Mouse (Mus musculus) limb, embryonic 15.5 days (tissue): Measurements from ENCODE around the gene Tspan10. TPM values are rescaled to one million over a fixed set of nuclear protein-coding genes. Genes with fewer than 3 reads are reported as not detected.
"Not testable (repeated sequence)": the region's sequence is repeated elsewhere in the genome, so short reads cannot be mapped to it uniquely, and the experiment has no call there.

Experiments
- ATAC-seq: fragments of 200-750 bp; cut with Nextera tagmentation; 2 replicates; pipeline ENCODE4 v1.8.0; 2017; ENCODE audit warnings: low read depth, moderate TSS enrichment; ENCODE audit not compliant: insufficient number of reproducible peaks, low FRiP score, low TSS enrichment
- H3K27ac ChIP-seq: fragments of 300-500 bp; sonication (generic); 2 replicates; pipeline ENCODE4 v1.5.1; 2015; ENCODE audit warnings: moderate library complexity, mild to moderate bottlenecking, inconsistent platforms
- H3K27me3 ChIP-seq: fragments of 300-500 bp; sonication (generic); 2 replicates; pipeline ENCODE4 v1.6.1; 2015; ENCODE audit warnings: inconsistent platforms
- H3K36me3 ChIP-seq: fragments of 300-500 bp; sonication (generic); 2 replicates; pipeline ENCODE4 v1.6.1; 2015; ENCODE audit warnings: inconsistent platforms
- H3K4me1 ChIP-seq: fragments of 300-500 bp; sonication (generic); 2 replicates; pipeline ENCODE4 v1.6.1; 2015; ENCODE audit warnings: inconsistent platforms
- H3K4me2 ChIP-seq: fragments of 300-500 bp; sonication (generic); 2 replicates; pipeline ENCODE4 v1.6.1; 2015; ENCODE audit warnings: mild to moderate bottlenecking, inconsistent platforms
- H3K4me3 ChIP-seq: fragments of 300-500 bp; sonication (generic); 2 replicates; pipeline ENCODE4 v1.5.1; 2015; ENCODE audit warnings: mild to moderate bottlenecking, inconsistent platforms
- H3K9ac ChIP-seq: fragments of 300-500 bp; sonication (generic); 2 replicates; pipeline ENCODE4 v1.6.1; 2015; ENCODE audit warnings: inconsistent platforms
- H3K9me3 ChIP-seq: fragments of 300-500 bp; sonication (generic); 2 replicates; pipeline ENCODE4 v1.6.1; 2016; ENCODE audit warnings: inconsistent platforms
- WGBS: fragments of 180-500 bp; shearing (Covaris S2); methylation state at CpG from one replicate; pipeline ENCODE4 v1.1.7; 2015; 5-methylcytosine and 5-hydroxymethylcytosine counted together
- polyA plus RNA-seq: library from polyadenylated mRNA; unstranded; fragments of >200 nt; fragmentation: Nextera tagmentation; extraction: Ambion mirVana; gene quantifications from 2 replicates; pipeline ENCODE4 v1.2.1, GENCODE M21; 2015

The Tspan10 gene
- 0.28 and 0.43 TPM in 2 replicates for polyA plus RNA-seq

- Histone ChIP-seq H3K27me3 (no peaks in the 10 kb centered on the region), H3K36me3 (no peaks in the 10 kb centered on the region), H3K9ac (no peak within 1 kb of the TSS), H3K4me3 (no peak within 1 kb of the TSS), H3K9me3 (no peaks in the 10 kb centered on the region), H3K4me1 (no peaks in the 10 kb centered on the region), H3K4me2 (no peak within 1 kb of the TSS), H3K27ac (no peak within 1 kb of the TSS)
- no peak for ATAC-seq
- WGBS = 84% methylated on average over 3 of the region's 3 CpGs
Observed at GRCm38 (mm10) chr11:120442344-120442743, at the start of gene Tspan10. Tspan10 (plus strand) TSS chr11:120442644.

GRCm38 (mm10) chr11:120395661-120396060 is 46.8 kb upstream of the Tspan10 start:
- H3K9me3 ChIP-seq = no peaks in the 10 kb centered on the region
- no peak overlapping the region for H3K27ac ChIP-seq
- no peaks in the 10 kb centered on the region for H3K27me3 ChIP-seq
- H3K4me3 ChIP-seq = no peak overlapping the region
- H3K36me3 ChIP-seq = peaks cover 65% of the 10 kb centered on the region
- 77% methylated on average over 4 of the region's 4 CpGs for WGBS
- no peak overlapping the region for H3K4me2 ChIP-seq
- no peak for ATAC-seq
- no peaks in the 10 kb centered on the region for H3K4me1 ChIP-seq
- no peak overlapping the region for H3K9ac ChIP-seq

DNA sequence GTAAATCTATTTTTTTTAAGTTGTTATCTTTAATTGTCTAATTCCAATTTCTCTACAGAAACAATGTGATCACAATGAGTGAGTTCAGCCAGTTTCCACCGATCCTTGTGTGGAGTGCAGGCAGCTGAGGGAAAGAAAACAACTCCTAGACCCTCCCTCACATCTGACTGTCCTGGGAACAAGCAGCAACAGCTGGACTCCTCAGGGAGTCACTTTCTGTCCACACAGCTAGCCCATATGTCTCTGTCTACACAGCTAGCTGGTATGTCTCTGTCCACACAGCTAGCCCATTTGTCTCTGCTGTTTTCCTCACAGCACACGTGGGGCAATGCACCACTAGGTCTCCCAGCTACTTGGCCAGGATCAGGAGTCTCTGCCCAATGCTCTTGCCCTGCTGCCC is 44.8 kb upstream of the Tspan10 start:
- Histone ChIP-seq H3K4me1 (no peaks in the 10 kb centered on the region), H3K36me3 (peaks cover 71% of the 10 kb centered on the region), H3K27me3 (no peaks in the 10 kb centered on the region), H3K4me3 (no peak overlapping the region), H3K9ac (no peak overlapping the region), H3K4me2 (no peak overlapping the region), H3K9me3 (no peaks in the 10 kb centered on the region), H3K27ac (no peak overlapping the region)
- WGBS = 79% methylated on average over 2 of the region's 2 CpGs
- no peak for ATAC-seq

DNA sequence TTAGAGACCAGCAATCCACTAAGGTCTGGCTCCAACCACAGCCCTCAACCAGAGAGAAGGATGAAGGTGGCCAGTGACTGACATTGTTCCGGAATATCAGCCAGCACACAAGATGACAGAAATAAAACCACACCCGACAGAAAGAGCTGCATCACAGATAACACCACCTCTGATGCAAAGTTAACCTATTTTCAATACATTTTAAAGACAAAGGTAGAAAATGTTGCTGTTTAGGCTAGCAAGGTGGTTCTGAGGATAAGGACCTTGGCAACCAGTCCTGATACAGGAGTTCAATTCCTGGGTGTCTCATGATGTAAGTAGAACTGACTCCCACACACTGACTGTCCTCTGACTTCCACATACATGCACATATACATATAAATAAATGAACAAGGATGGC is 43.1 kb upstream of the Tspan10 start:
- Histone ChIP-seq H3K36me3 (peaks cover 76% of the 10 kb centered on the region), H3K9me3 (no peaks in the 10 kb centered on the region), H3K4me3 (no peak overlapping the region), H3K9ac (no peak overlapping the region), H3K4me2 (no peak overlapping the region), H3K27ac (no peak overlapping the region), H3K27me3 (no peaks in the 10 kb centered on the region), H3K4me1 (no peaks in the 10 kb centered on the region)
- ATAC-seq = no peak
- 87% methylated on average over 2 of the region's 2 CpGs for WGBS

DNA sequence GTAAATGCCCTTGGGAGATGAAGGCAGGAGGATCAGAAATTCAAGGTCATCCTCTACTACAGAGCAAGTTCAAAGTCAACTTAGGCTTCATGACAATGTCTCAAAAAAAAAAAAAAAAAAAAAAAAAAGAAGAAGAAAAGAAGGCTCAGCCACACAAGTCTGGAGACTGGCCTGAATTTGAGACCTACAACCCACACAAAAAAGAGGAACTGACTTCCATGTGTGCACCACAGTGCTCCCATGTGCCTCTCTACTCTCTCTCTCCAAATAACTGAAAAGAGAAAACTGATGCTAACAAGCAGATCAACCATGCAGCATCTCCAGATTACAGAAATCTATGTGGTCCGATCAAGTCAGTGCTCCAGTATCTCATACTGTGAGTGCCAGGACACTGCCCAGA is 37.6 kb upstream of the Tspan10 start:
- H3K9ac ChIP-seq = no peak overlapping the region
- ATAC-seq = no peak
- H3K4me1 ChIP-seq = no peaks in the 10 kb centered on the region
- H3K9me3 ChIP-seq = no peaks in the 10 kb centered on the region
- H3K36me3 ChIP-seq = peaks cover 91% of the 10 kb centered on the region
- 98% methylated on average over 1 of the region's 1 CpGs for WGBS
- no peaks in the 10 kb centered on the region for H3K27me3 ChIP-seq
- H3K4me2 ChIP-seq = no peak overlapping the region
- no peak overlapping the region for H3K4me3 ChIP-seq
- H3K27ac ChIP-seq = no peak overlapping the region

GRCm38 (mm10) chr11:120405867-120406266 is 36.6 kb upstream of the Tspan10 start:
- no peak for ATAC-seq
- 91% methylated on average over 3 of the region's 3 CpGs for WGBS
- no peaks in the 10 kb centered on the region for H3K4me1 ChIP-seq

GRCm38 (mm10) chr11:120406445-120406844 is 36.0 kb upstream of the Tspan10 start:
- H3K4me3 ChIP-seq = no peak overlapping the region
- H3K36me3 ChIP-seq = peaks cover 91% of the 10 kb centered on the region
- WGBS = 86% methylated on average over 1 of the region's 1 CpGs
- H3K27me3 ChIP-seq = no peaks in the 10 kb centered on the region
- no peaks in the 10 kb centered on the region for H3K4me1 ChIP-seq
- H3K27ac ChIP-seq = no peak overlapping the region
- ATAC-seq = no peak
- H3K4me2 ChIP-seq = no peak overlapping the region
- H3K9ac ChIP-seq = no peak overlapping the region
- no peaks in the 10 kb centered on the region for H3K9me3 ChIP-seq

More at GRCm38 (mm10) chr11:120405867-120406266, 36.6 kb upstream of the Tspan10 start:
- peaks cover 91% of the 10 kb centered on the region for H3K36me3 ChIP-seq
- no peak overlapping the region for H3K27ac ChIP-seq
- H3K4me3 ChIP-seq = no peak overlapping the region
- no peaks in the 10 kb centered on the region for H3K27me3 ChIP-seq
- no peak overlapping the region for H3K4me2 ChIP-seq
- no peak overlapping the region for H3K9ac ChIP-seq
- H3K9me3 ChIP-seq = no peaks in the 10 kb centered on the region

- ATAC-seq, H3K4me3 ChIP-seq, H3K4me1 ChIP-seq, H3K4me2 ChIP-seq, H3K9ac ChIP-seq, H3K27ac ChIP-seq, H3K27me3 ChIP-seq, H3K9me3 ChIP-seq: not testable (repeated sequence)
- 95% methylated on average over 9 of the region's 10 CpGs for WGBS
- peaks cover 92% of the 10 kb centered on the region for H3K36me3 ChIP-seq
Observed at GRCm38 (mm10) chr11:120413621-120414020, 28.8 kb upstream of the Tspan10 start.

- ATAC-seq = no peak
- Histone ChIP-seq H3K36me3 (peaks cover 79% of the 10 kb centered on the region), H3K9me3 (no peaks in the 10 kb centered on the region)
Observed at GRCm38 (mm10) chr11:120417852-120418251, 24.6 kb upstream of the Tspan10 start.

DNA sequence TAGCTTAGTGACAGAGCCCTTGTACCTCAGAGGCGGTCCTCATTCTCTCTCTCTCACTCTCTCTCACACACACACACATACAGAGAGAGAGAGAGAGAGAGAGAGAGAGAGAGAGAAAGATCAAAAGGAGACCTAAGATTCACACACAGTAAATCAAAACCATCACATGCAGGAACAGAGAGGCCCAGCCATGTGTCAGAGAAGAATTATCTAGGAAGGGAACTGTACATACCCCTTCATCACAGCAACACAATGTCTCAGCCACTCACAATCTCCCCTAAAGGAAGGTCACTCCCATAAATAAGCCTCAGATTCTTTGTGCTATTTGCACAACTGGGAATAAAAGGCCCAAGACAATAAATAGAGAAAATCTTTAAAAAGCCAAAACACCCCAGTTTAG is 23.9 kb upstream of the Tspan10 start:
- Histone ChIP-seq H3K4me3 (no peak overlapping the region), H3K4me1 (peaks cover 11% of the 10 kb centered on the region; the same call in 1 of the 2 replicates), H3K9me3 (no peaks in the 10 kb centered on the region), H3K27me3 (no peaks in the 10 kb centered on the region), H3K9ac (no peak overlapping the region), H3K4me2 (no peak overlapping the region), H3K27ac (no peak overlapping the region), H3K36me3 (peaks cover 72% of the 10 kb centered on the region)
- 70% methylated on average over 1 of the region's 1 CpGs for WGBS
- ATAC-seq = no peak

More at GRCm38 (mm10) chr11:120417852-120418251, 24.6 kb upstream of the Tspan10 start:
- WGBS = 87% methylated on average over 7 of the region's 7 CpGs
- no peak overlapping the region for H3K4me2 ChIP-seq
- peaks cover 5% of the 10 kb centered on the region; the same call in 1 of the 2 replicates for H3K4me1 ChIP-seq
- no peak overlapping the region for H3K4me3 ChIP-seq
- H3K27ac ChIP-seq = no peak overlapping the region
- no peak overlapping the region for H3K9ac ChIP-seq
- H3K27me3 ChIP-seq = no peaks in the 10 kb centered on the region

- Histone ChIP-seq H3K4me1 (peaks cover 11% of the 10 kb centered on the region; the same call in 1 of the 2 replicates), H3K27ac (peak overlapping the region; percentile 47), H3K9me3 (no peaks in the 10 kb centered on the region), H3K27me3 (no peaks in the 10 kb centered on the region), H3K4me3 (no peak overlapping the region), H3K36me3 (peaks cover 66% of the 10 kb centered on the region), H3K9ac (no peak overlapping the region), H3K4me2 (no peak overlapping the region)
- 50% methylated on average over 13 of the region's 13 CpGs for WGBS
- ATAC-seq = no peak
Observed at GRCm38 (mm10) chr11:120422651-120423568, 19.5 kb upstream of the Tspan10 start.

GRCm38 (mm10) chr11:120423569-120424295 is 18.7 kb upstream of the Tspan10 start:
- peaks cover 66% of the 10 kb centered on the region for H3K36me3 ChIP-seq
- H3K4me3 ChIP-seq = no peak overlapping the region
- H3K27ac ChIP-seq = peak overlapping the region; percentile 8; the same call in 1 of the 2 replicates
- no peaks in the 10 kb centered on the region for H3K9me3 ChIP-seq
- no peaks in the 10 kb centered on the region for H3K27me3 ChIP-seq
- peaks cover 11% of the 10 kb centered on the region; the same call in 1 of the 2 replicates for H3K4me1 ChIP-seq
- no peak overlapping the region for H3K9ac ChIP-seq
- ATAC-seq = no peak
- H3K4me2 ChIP-seq = no peak overlapping the region
- 57% methylated on average over 9 of the region's 9 CpGs for WGBS
